Mouse (Mus musculus): ENCODE results near the gene Mmrn1.

Gene Mmrn1

GRCm38 (mm10) chr6:60994114-60994513 is 69.3 kb downstream of the Mmrn1 start:
- no peak for DNase-seq

- no peak for DNase-seq
These were observed 69.7 kb downstream of the Mmrn1 start for GRCm38 (mm10) chr6:60994521-60994920.

GRCm38 (mm10) chr6:60995596-60995995 is 70.8 kb downstream of the Mmrn1 start:
- DNase-seq: no peak

DNA sequence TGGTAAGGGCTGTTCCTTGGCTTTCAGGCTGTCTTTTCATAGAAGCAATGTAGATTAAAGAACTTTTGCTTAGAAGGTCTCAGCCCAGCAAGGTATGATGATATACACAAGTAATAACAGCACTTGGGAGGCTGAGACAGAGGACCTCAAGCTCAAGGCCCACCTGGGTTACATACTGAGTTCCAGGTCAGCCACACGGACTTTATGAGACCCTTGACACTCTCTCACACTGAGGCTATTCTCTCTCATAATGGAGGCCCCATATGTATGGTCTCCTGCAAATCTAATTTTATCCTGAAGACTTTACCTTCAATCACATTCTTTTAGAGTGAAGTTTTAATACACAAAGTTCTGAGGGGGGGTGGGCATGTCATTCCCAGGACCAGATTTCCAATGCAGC is 71.6 kb downstream of the Mmrn1 start:
- no peak for DNase-seq

GRCm38 (mm10) chr6:61001003-61001790 is 76.4 kb downstream of the Mmrn1 start:
- no peak for DNase-seq

- DNase-seq: no peak
These were observed 79.4 kb downstream of the Mmrn1 start for GRCm38 (mm10) chr6:61003916-61004765.

DNA sequence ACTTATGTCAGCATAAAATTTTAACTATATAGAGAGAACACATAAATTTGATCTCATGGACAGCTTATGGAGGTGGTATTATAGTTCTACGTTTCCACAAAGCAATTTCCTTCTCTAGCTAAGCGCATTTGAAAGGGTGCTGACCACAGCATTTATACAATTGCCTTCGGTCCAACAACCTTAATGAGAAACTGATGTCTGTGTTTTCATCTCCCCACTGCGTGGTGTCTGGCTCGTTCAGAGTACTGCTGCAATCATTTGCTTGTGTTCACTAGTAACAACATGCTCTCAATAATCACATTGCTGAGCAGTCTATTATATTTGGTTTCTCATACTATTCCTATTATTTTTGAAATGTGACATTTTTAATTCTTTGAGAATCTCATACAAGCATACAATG is 89.0 kb downstream of the Mmrn1 start:
- no peak for DNase-seq

DNA sequence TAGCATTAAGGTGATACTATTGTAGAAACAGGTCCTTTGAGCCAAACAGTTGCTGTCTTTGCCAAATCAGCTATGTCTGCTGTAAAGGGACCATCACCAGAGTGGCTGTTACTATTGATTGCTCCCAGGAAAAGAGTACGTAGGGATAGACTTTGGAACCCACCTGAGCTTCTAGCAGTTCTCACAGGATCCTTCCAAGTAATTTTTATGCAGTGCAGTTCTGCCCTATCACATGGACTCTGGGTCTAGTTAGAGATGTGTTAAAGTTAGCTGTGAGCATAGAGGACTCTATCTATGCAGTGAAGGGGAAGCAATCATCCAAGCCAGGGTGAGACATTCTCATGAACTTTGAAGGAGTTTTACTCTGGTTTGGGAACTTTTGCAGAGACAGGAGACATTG is 94.9 kb downstream of the Mmrn1 start:
- no peak for DNase-seq

GRCm38 (mm10) chr6:61020995-61021394 is 96.2 kb downstream of the Mmrn1 start:
- DNase-seq: no peak

DNA sequence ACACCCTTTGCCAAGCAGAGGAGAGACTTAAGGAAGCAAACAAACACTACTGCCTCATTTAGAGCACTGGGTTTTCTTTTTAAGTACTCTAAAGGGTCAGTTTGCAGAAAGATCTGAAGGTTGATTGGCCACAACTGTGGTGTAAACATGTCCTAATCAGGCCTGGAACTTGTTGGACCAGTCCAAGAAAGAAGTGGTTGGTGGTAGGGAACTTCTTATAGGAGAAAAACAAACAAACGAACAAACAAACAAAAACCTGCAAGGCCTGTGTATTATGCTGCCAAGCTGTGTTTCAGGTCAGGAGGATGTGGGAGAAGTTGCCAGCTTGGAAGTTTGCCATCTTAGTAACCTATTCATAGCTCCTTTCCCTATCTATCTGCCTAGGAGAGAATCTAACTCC is 108.5 kb downstream of the Mmrn1 start:
- DNase-seq: no peak
